Mouse (Mus musculus) embryonic facial prominence, embryonic 13.5 days (tissue): ENCODE data around the gene Osmr. TPM values are rescaled to one million over a fixed set of nuclear protein-coding genes. Genes with fewer than 3 reads are reported as not detected.

Experiments
- ATAC-seq: fragments of 200-750 bp; cut with Nextera tagmentation; 2 replicates; pipeline ENCODE4 v1.8.0; 2017; ENCODE audit warnings: low read depth; ENCODE audit not compliant: insufficient number of reproducible peaks, insufficient read depth, low FRiP score, low TSS enrichment
- H3K27ac ChIP-seq: fragments of 300-500 bp; sonication (generic); 2 replicates; pipeline ENCODE4 v1.5.1; 2015; ENCODE audit warnings: moderate library complexity, mild to moderate bottlenecking, inconsistent platforms
- H3K27me3 ChIP-seq: fragments of 300-500 bp; sonication (generic); 2 replicates; pipeline ENCODE4 v1.6.1; 2015; ENCODE audit warnings: mild to moderate bottlenecking, inconsistent platforms
- H3K36me3 ChIP-seq: fragments of 300-500 bp; sonication (generic); 2 replicates; pipeline ENCODE4 v1.6.1; 2015; ENCODE audit warnings: mild to moderate bottlenecking, inconsistent platforms
- H3K4me1 ChIP-seq: fragments of 300-500 bp; sonication (generic); 2 replicates; pipeline ENCODE4 v1.6.1; 2015; ENCODE audit warnings: inconsistent platforms
- H3K4me2 ChIP-seq: fragments of 300-500 bp; sonication (generic); 2 replicates; pipeline ENCODE4 v1.6.1; 2015; ENCODE audit warnings: moderate library complexity, mild to moderate bottlenecking, inconsistent platforms
- H3K4me3 ChIP-seq: fragments of 300-500 bp; sonication (generic); 2 replicates; pipeline ENCODE4 v1.5.1; 2015; ENCODE audit warnings: mild to moderate bottlenecking, inconsistent platforms
- H3K9ac ChIP-seq: fragments of 300-500 bp; sonication (generic); 2 replicates; pipeline ENCODE4 v1.6.1; 2015; ENCODE audit warnings: mild to moderate bottlenecking, inconsistent platforms
- H3K9me3 ChIP-seq: fragments of 300-500 bp; sonication (generic); 2 replicates; pipeline ENCODE4 v1.6.1; 2016; ENCODE audit warnings: inconsistent platforms
- WGBS: fragments of 180-500 bp; shearing (Covaris S2); methylation state at CpG from one replicate; pipeline ENCODE4 v1.1.7; 2015; ENCODE audit warnings: mixed read lengths; 5-methylcytosine and 5-hydroxymethylcytosine counted together
- polyA plus RNA-seq: library from polyadenylated mRNA; unstranded; fragments of >200 nt; fragmentation: Nextera tagmentation; extraction: Ambion mirVana; gene quantifications from 2 replicates; pipeline ENCODE4 v1.2.1, GENCODE M21; 2015

The Osmr gene
- polyA plus RNA-seq, 1 experiment from 2014 or later = 0.53 TPM

GRCm38 (mm10) chr15:6884260-6884659, 9.5 kb upstream of the Osmr start:
- ATAC-seq = no peak
- no peak overlapping the region for H3K4me3 ChIP-seq
- WGBS = 87% methylated on average over 6 of the region's 6 CpGs
- H3K36me3 ChIP-seq = no peaks in the 10 kb centered on the region
- no peaks in the 10 kb centered on the region for H3K9me3 ChIP-seq
- no peaks in the 10 kb centered on the region for H3K4me1 ChIP-seq
- no peaks in the 10 kb centered on the region for H3K27me3 ChIP-seq
- H3K27ac ChIP-seq = no peak overlapping the region
- no peak overlapping the region for H3K9ac ChIP-seq
- H3K4me2 ChIP-seq = no peak overlapping the region

GRCm38 (mm10) chr15:6883816-6884215, 9.0 kb upstream of the Osmr start:
- Histone ChIP-seq H3K4me1 (no peaks in the 10 kb centered on the region), H3K9me3 (no peaks in the 10 kb centered on the region), H3K4me2 (no peak overlapping the region), H3K27ac (no peak overlapping the region), H3K9ac (no peak overlapping the region), H3K4me3 (no peak overlapping the region), H3K36me3 (no peaks in the 10 kb centered on the region), H3K27me3 (no peaks in the 10 kb centered on the region)
- ATAC-seq = no peak
- WGBS = 45% methylated on average over 5 of the region's 5 CpGs

- Histone ChIP-seq H3K9me3 (no peaks in the 10 kb centered on the region), H3K4me1 (no peaks in the 10 kb centered on the region), H3K27ac (no peak overlapping the region), H3K4me2 (no peak overlapping the region), H3K27me3 (no peaks in the 10 kb centered on the region), H3K36me3 (no peaks in the 10 kb centered on the region), H3K4me3 (no peak overlapping the region), H3K9ac (no peak overlapping the region)
- ATAC-seq = no peak
- WGBS = 72% methylated on average over 4 of the region's 4 CpGs
These were observed 8.3 kb upstream of the Osmr start for GRCm38 (mm10) chr15:6883091-6883490.

GRCm38 (mm10) chr15:6882180-6882579, 7.4 kb upstream of the Osmr start:
- ATAC-seq = no peak

GRCm38 (mm10) chr15:6881211-6881610, 6.4 kb upstream of the Osmr start:
- Histone ChIP-seq H3K9ac (no peak overlapping the region), H3K27ac (no peak overlapping the region), H3K27me3 (0 out of 2 replicates have a peak, but pooled peaks cover 6% of the 10 kb centered on the region), H3K4me3 (no peak overlapping the region), H3K4me1 (no peaks in the 10 kb centered on the region), H3K4me2 (no peak overlapping the region), H3K36me3 (no peaks in the 10 kb centered on the region), H3K9me3 (no peaks in the 10 kb centered on the region)
- no peak for ATAC-seq
- WGBS = 69% methylated on average over 9 of the region's 9 CpGs

More at GRCm38 (mm10) chr15:6882180-6882579, 7.4 kb upstream of the Osmr start:
- H3K4me2 ChIP-seq = no peak overlapping the region
- no peaks in the 10 kb centered on the region for H3K27me3 ChIP-seq
- no peak overlapping the region for H3K9ac ChIP-seq
- no peaks in the 10 kb centered on the region for H3K36me3 ChIP-seq
- 30% methylated on average over 7 of the region's 7 CpGs for WGBS
- no peak overlapping the region for H3K4me3 ChIP-seq
- H3K9me3 ChIP-seq = no peaks in the 10 kb centered on the region
- H3K27ac ChIP-seq = no peak overlapping the region
- no peaks in the 10 kb centered on the region for H3K4me1 ChIP-seq

GRCm38 (mm10) chr15:6873807-6874600, 765 bp downstream of the Osmr start:
- Histone ChIP-seq H3K4me2 (peak overlapping the region; percentile 88), H3K36me3 (no peaks in the 10 kb centered on the region), H3K9ac (peak overlapping the region; percentile 66), H3K9me3 (no peaks in the 10 kb centered on the region), H3K4me1 (peaks cover 10% of the 10 kb centered on the region), H3K4me3 (peak overlapping the region; percentile 52), H3K27me3 (peaks cover 46% of the 10 kb centered on the region), H3K27ac (no peak overlapping the region)
- WGBS = 1% methylated on average over 52 of the region's 52 CpGs
- ATAC-seq = no peak

GRCm38 (mm10) chr15:6873154-6873806, 1.5 kb downstream of the Osmr start:
- H3K9ac ChIP-seq = no peak overlapping the region
- no peak overlapping the region for H3K27ac ChIP-seq
- peaks cover 46% of the 10 kb centered on the region for H3K27me3 ChIP-seq
- H3K36me3 ChIP-seq = no peaks in the 10 kb centered on the region
- H3K9me3 ChIP-seq = no peaks in the 10 kb centered on the region
- peak overlapping the region; percentile 52 for H3K4me3 ChIP-seq
- peak overlapping the region; percentile 88 for H3K4me2 ChIP-seq
- WGBS = 33% methylated on average over 17 of the region's 17 CpGs
- 0 out of 2 replicates have a peak, but pooled peaks have one; percentile 10 for ATAC-seq
- H3K4me1 ChIP-seq = peaks cover 10% of the 10 kb centered on the region

GRCm38 (mm10) chr15:6871621-6872359, 3.0 kb downstream of the Osmr start:
- Histone ChIP-seq H3K9me3 (no peaks in the 10 kb centered on the region), H3K27me3 (peaks cover 46% of the 10 kb centered on the region), H3K9ac (no peak overlapping the region), H3K4me3 (no peak overlapping the region), H3K36me3 (no peaks in the 10 kb centered on the region), H3K27ac (no peak overlapping the region), H3K4me1 (peaks cover 10% of the 10 kb centered on the region), H3K4me2 (no peak overlapping the region)
- no peak for ATAC-seq
- 60% methylated on average over 11 of the region's 11 CpGs for WGBS

GRCm38 (mm10) chr15:6866888-6867287, 7.9 kb downstream of the Osmr start:
- no peak for ATAC-seq
- Histone ChIP-seq H3K9ac (no peak overlapping the region), H3K36me3 (no peaks in the 10 kb centered on the region), H3K4me2 (no peak overlapping the region), H3K4me1 (no peaks in the 10 kb centered on the region), H3K27ac (no peak overlapping the region), H3K4me3 (no peak overlapping the region), H3K9me3 (no peaks in the 10 kb centered on the region), H3K27me3 (peaks cover 2% of the 10 kb centered on the region; the same call in 1 of the 2 replicates)
- WGBS = 72% methylated on average over 6 of the region's 6 CpGs

GRCm38 (mm10) chr15:6862125-6862524, 12.6 kb downstream of the Osmr start:
- WGBS = 79% methylated on average over 4 of the region's 4 CpGs
- Histone ChIP-seq H3K36me3 (no peaks in the 10 kb centered on the region), H3K27me3 (no peaks in the 10 kb centered on the region), H3K9me3 (no peaks in the 10 kb centered on the region), H3K4me3 (no peak overlapping the region), H3K4me2 (no peak overlapping the region), H3K27ac (no peak overlapping the region), H3K9ac (no peak overlapping the region), H3K4me1 (no peaks in the 10 kb centered on the region)
- ATAC-seq = no peak

GRCm38 (mm10) chr15:6861617-6862016, 13.2 kb downstream of the Osmr start:
- no peak overlapping the region for H3K27ac ChIP-seq
- 76% methylated on average over 7 of the region's 7 CpGs for whole genome bisulfite sequencing
- H3K4me1 ChIP-seq = no peaks in the 10 kb centered on the region
- no peaks in the 10 kb centered on the region for H3K27me3 ChIP-seq
- no peak overlapping the region for H3K9ac ChIP-seq
- H3K36me3 ChIP-seq = no peaks in the 10 kb centered on the region
- no peak overlapping the region for H3K4me3 ChIP-seq
- ATAC-seq = no peak
- H3K4me2 ChIP-seq = no peak overlapping the region
- no peaks in the 10 kb centered on the region for H3K9me3 ChIP-seq
